Mouse (Mus musculus) lung, postnatal 36 days (tissue): ENCODE results near the gene Tor1b.

Experiments used
- DNase-seq: peaks from one replicate; pipeline ENCODE4 v3.0.0; 2022; ENCODE audit warnings: mixed read lengths

Gene Tor1b

DNA sequence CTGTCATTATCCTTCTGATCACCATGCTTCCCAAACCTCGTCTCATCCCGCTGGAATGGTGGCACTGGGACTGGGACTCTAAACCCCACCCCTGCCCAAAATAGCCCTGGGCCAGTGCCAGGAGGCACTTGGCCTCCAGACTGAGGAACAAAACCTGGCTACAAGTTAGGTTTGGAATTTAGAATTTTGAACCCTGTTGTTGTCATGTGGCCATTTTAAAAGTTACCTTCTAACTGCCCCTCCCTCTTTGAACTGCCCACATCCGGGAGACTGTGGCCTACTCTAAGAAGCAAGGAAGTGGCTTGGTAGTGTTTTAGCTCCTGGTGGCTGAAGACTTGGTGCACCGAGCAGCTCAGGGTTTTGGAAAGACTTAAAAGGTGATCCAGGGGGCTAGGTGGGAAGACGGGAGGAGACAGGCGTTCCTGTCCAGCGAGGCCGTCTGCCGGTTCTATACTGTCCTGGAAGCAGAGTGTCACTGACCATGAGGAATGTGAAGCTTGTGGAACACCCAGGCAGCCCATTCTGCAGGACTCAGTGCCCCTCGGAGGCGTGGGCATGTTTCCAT is 42.8 kb downstream of the Tor1b start:
- DNase-seq, result peak; percentile 19

GRCm38 (mm10) chr2:30998443-30999260 is 45.9 kb downstream of the Tor1b start:
- DNase-seq, result no peak

GRCm38 (mm10) chr2:31002857-31003256 is 50.1 kb downstream of the Tor1b start:
- DNase-seq, result no peak

- DNase-seq, result no peak
Measured at GRCm38 (mm10) chr2:31005453-31005852, 52.7 kb downstream of the Tor1b start.

DNA sequence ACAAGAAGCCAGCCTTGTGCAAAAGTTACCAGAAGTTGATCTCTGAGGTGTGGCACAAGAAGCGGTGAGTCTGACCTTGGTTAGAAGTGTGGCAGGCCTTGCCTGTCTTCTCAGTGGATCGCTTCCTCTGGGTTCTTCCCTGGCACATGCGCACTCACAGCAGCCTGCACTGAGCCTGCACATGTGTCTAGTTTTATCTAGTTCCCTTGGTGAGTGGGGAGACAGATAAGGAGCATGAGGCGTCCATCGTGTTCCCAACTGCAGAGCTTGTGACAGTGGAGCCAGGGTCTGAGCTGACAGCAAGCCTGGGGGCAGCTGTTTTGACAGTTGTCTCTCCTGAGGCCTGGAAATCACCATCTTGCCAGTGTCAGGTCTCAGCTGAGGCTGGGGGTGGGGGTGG is 53.7 kb downstream of the Tor1b start:
- no peak for DNase-seq

DNA sequence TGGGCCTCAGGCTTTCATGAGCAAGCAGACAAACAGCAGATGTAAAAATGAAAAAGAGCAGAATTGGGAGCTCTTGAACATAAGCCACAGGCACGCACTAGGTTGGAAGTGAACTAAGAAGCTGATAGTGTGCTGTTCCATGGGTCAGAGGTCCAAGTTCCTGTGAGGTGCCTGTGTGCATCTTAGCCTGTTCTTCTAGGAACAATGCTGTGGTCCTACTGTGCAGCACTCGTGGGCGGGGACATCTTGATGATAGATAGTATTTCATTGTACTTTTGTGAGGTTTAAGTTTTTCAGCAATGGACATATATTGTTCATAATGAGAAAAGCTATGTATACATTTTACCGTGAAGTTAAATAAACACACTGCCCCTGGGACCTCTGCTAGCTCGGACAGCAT is 54.4 kb downstream of the Tor1b start:
- DNase-seq, result no peak
